Mouse (Mus musculus) ES-CJ7 (cell line): ENCODE data around the gene Plin3.
"Not testable (repeated sequence)": the region's sequence is repeated elsewhere in the genome, so short reads cannot be mapped to it uniquely, and the experiment has no call there.

Experiments
- DNase-seq: peaks from one replicate; pipeline ENCODE4 v3.0.0; 2011; ENCODE audit warnings: low read depth, low spot score

Gene Plin3

DNA sequence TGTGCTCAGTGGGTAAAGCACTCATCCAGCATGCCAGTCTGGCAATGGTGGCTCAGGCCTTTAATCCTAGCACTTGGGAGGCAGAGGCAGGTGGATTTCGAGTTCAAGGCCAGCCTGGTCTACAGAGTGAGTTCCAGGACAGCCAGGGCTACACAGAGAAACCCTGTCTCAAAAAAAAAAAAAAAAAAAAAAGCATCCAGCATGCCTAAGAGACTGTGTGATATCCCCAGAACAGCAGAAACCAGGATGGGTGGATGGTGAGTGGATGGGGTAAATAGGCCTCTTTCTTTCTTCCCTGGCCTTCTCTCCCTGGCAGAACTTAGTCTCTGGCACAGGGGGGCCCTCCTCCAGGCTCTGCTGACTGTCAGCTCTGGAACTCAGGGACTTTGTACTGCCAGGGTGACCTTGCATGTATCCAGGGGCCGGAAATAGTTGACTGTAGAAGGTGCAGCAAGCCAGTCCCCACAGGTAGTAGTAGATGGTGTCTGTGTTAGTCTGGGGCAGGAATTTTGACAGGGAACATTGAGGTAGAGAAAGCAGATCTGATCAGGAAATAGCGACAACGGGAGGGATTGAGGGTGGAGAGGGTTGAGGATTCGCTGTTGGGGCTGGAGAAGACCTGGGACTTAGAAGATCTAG is 16.7 kb downstream of the Plin3 start:
- DNase-seq: no peak

DNA sequence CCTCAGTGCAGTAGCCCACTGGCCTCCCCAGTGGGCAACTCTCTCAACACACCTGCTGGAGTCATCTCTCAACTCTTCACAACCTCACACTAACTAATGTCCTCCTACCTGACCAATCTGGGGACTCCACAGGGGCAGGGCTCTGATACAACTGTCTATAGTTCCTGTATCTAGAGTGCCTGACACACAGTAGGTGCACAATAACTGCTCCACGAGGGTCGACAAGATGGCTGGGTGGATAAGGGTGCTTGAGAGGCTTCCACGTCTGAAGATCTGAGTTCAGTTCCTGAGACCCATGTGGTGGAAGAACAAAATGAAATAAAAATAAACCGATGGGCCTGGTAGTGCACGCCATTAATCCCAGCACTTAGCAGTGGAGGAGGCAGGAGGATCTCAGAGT is 18.7 kb downstream of the Plin3 start:
- no peak for DNase-seq

DNA sequence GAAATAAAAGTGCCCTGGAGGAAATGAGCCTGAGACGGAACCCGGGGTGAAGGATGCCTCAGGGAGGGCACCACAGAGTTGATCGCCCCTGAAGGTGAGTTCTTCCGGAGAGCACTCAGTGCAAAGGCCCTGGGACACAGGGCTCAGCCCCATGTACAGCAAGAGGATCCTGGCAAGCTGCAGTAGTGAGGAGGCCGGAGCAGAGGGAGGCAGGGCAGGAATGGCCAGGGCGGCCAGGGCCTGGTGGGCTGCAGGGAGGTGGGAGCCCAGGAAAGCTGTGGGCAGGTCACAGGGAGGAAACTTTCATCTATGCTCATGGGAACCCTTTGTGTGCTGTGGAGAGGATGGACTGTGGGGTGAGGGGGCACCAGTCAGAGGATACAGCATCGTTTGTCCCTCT is 19.2 kb downstream of the Plin3 start:
- no peak for DNase-seq

DNA sequence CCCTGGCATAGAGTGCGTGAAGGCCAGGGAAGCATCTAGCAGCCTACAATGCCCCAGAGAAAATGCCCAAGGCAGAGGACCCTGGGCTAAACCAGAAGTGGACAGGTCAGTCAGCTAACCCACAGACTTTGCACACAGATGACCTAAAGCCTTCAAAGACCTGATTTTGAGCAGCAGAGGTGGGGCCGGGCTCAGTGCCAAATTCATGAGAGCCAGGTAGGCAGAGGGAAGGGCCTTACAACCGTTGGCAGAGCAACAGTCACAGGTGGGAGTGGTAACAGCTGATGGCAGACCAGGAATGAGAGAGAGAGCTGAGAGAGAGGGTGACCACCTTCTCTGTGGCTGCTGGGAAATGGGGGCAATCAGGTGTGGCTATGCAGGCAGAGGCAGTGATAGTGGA is 20.0 kb downstream of the Plin3 start:
- no peak for DNase-seq

DNA sequence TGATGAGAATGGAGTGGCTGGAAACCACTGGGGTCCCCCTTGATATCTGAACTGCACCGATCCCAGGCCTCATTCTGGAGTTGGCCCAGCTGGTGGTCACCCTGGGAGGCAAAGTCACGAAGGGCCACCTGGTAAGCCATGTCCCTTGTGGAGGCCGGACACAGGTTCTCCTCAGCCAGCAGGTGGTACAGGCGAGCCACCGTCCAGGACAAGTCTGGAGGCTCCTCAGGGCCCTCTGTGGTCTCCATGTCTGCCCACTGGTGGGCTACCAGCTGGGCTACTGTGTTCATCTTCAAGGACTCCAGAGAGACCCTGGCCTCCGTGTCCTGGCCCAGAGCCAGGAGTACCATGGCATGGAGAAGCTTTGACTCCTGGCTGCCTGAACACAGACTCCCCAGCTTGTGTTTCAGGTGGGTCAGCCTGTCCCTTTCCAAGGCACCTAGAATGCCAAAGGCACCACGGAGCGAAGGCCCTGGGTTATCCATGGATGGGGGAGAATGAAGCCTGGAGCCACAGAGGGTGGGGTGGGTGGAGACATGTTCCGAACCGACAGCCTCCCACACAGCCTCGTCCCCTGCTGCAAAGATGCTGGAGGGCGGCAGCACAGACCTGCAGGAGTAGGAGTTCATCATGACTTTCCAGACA is 20.9 kb downstream of the Plin3 start:
- DNase-seq: no peak

DNA sequence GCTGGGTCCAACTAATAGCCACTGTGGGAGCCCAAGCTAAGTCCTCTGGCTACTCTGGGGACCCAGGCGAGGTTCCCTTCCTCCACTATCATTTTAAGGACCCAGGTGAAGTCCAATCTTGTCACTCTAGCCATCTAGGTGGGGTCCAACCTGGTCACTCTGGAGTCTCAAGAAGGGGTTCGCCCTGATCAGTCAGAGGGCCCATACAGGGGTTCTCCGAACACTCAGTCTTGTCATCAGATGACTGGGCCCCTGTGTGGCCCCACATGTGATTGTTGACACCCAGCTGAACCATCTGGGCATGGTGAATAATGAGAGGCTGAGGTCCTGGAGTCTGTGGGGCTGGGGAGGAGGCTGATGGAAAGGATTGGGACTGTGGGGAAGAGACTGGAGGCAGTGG is 22.9 kb downstream of the Plin3 start:
- no peak for DNase-seq

DNA sequence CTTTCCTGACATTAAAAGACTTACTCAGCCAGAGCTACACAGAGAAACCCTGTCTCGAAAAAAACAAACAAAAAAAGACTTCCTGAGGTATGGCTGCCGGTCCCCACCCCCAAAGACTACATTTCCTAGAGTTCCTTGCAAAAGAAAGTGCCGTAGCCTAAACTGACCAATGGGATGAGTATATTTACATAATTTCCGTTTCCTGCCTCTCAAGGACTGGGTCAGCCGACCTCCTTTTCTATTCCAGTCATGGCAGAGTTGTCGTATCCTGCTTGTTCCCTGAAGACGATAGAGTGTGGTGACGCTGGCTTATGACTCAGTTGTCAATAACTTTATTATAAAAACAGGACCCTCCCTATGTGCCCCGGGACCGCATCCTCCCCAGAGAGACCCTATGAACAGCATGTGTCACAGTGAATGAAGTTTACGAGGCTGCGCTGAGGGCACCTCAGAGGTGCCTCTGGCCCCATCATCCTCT is 23.5 kb downstream of the Plin3 start:
- DNase-seq: peak; percentile 82

DNA sequence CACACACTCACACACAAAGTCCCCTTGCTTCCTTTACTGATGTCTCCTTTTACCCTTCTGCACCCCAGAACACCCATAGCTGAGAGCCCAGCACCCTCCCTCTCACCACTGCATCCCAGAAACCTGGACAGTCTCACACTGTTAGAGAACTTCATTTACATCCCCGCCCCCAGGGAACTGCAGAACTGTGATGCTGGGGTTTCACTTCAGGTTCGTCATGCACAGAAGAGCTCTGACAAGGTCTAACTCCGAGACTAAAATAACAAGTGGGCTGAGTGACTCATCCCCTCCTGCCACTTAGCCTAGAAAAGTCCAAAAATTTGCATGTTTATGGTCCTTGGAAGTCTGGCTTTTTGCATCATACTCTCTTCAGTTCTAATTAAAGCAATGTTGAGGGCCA is 26.4 kb downstream of the Plin3 start:
- DNase-seq: no peak

DNA sequence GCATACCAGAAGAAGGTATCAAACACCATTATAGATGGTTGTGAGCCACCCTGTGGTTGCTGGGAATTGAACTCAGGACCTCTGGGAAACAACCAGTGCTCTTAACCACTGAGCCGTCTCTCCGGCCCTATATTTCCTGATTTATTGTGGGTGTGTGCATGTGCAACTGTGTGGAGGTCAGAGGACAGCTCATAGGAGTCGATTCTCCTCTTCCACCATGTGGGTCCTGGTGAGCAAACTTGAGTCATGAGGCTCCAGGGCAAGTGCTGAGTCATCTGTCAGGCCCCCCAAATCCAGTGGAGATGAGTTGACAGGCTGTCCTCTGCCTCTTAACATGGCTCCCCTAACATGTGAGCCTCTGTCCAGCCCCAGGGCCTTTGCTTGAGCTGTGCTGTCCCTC is 26.8 kb downstream of the Plin3 start:
- DNase-seq: no peak

DNA sequence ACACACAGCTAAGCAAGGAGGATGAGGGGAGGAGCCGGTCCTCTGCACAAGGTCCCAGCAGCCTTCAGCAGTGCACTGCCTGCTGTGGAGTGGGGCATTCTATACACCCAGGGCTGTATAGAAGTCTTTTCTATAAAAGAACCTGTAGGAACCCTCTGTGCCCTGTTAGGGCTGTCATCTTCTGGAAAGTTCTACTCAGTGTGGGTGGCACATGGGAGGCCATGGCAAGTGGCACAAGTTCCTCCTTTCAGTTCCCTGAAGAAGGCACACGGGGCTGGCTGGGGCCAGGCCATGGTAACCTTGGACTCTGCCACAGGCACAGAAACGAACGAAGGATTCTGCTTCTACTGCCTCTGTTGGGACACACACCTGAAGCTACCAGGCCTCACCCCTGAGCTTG is 27.7 kb downstream of the Plin3 start:
- DNase-seq: no peak

DNA sequence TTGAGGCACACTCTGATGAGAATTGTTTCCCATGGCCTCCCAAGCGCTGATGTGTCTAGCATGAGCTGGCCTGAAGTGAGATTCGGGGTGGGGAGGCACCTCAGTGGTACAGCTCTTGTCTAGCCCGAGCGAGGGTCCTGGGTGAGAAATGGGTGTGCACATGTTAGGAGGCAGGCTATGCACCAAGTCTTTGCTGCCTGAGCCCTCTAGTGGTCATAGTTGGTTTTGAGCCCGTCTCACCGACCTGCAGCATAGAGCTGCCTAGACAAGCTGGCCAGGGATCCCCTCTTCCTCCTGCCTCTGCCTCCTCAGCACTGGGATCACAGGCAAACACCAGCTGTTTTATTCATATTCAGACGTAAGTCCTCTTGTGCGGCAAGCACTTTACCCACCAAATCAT is 28.7 kb downstream of the Plin3 start:
- peak; percentile 94 for DNase-seq

DNA sequence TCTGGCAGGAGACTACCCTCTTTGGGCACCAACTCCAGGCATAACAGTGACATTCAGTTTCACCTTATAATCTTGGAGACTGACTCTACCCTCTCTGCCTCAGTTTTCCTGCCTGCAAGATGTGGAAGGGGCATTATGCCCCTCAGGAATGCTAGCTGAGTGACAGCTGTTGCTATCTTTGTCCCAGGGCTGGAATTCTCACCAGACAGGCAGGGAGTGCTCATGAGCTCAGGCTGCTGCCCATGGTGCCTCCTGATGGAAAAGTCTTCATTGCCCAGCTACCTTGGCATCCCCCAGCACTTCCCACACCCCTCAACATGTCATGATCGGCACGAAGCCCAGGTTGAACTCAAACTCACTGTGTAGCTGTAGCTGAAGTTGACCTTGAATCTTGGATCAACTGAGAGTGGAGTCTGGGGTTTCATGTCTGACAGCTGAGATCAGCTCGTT is 30.0 kb downstream of the Plin3 start:
- DNase-seq: no peak

DNA sequence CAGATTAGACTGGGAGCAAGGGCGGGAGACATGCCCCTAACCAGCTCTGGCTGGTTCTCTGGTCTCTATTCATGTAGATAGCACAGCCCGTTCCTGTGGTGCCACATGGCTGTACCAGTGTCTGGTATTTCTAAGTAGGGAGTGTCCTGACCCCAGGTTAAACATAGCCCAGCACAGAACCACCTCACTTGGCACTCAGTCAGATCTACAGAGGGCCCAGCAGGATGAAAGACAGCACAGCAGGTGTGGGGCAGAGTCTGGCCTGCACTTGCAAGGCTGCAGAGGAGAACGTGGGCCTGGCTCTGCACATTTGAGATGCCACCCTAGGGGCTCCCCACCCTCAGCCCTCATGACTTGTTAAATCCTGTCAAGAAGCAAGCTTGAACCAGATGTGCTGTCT is 31.5 kb downstream of the Plin3 start:
- DNase-seq: peak; percentile 47

DNA sequence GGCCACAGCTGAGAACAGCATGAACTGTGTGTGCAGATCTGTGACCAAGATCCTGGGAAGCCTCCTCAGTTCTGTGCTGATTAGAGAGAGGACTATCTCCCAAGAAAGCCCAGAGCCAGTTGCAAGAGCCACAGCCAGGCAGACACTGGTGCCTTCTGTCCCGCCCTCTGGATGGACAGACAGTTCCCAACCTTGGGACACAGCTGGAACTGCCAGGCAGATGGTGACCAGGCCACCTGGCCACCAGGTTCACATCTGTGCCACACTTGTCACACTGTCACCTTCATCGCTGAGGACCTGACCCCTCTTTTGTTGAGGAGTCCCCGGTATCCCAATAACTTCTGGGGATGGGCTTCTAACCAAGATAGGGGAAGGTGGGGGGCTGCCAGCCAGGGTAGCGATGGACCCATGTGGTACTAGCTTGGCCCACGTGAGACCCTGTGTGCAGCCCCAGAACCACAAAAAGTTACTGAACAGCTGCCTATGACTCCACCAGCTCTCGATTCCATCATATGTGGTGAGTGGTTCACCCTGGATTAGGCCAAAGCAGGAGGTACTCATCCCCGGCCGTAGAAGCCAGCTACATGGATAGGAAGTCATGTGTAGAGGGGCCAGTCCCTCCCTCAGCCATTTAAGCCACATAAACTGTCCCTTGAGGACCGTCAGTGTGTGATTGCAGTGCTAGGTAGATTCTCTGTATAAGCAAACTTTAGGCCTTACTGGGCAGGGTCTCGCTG is 33.2 kb downstream of the Plin3 start:
- DNase-seq: no peak

DNA sequence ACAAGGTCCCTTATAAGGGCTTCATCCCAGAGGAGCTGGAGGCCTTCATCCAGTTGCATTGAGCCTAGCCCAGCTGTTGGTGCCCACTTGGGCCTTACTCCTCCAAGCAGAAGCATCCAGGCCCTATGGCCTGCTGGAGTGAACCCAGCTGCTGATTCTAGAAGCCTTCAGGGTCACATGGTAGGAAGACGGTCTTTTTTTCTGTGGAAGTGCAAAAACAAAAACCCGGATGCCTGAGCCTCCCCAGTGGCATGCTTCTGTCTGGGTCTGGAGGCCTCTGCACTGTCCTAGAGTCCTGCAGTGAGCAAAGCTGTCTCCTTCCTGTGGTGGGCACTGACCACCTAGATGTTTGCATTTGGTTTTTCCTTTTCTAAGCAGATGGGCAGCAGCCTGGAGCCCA is 33.9 kb downstream of the Plin3 start:
- not testable (repeated sequence) for DNase-seq

DNA sequence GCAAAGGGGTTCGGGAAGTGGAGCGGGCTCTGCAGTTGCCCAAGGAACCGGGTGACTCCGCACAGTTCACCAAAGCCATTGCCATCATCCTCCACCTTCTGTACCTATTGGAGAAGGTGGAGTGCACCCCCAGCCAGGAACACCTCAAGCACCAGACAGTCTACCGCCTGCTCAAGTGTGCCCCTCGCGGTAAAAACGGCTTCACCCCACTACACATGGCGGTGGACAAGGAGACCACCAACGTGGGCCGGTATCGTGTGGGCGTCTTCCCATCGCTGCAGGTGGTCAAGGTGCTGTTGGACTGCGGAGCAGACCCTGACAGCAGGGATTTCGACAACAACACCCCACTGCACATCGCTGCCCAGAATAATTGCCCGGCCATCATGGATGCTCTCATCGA is 34.4 kb downstream of the Plin3 start:
- DNase-seq: not testable (repeated sequence)

DNA sequence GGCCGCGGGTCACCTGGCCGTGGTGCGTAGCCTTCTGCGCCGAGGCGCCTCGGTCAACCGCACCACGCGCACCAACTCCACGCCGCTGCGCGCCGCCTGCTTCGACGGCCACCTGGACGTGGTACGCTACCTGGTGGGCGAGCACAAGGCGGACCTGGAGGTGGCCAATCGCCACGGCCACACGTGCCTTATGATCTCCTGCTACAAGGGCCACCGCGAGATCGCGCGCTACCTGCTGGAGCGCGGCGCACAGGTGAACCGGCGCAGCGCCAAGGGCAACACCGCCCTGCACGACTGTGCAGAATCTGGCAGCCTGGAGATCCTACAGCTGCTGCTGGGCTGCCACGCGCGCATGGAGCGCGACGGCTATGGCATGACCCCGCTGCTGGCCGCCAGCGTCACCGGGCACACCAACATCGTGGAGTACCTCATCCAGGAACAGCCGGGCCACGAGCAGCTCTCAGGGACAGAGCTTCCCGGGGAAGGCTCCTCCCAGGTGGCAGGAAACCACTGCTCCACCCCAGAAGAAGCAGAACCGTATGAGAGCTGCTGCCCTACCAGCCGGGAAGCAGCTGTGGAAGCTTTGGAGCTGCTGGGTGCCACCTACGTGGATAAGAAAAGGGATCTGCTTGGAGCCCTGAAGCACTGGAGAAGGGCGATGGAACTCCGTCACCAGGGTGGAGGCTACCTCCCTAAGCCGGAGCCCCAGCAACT is 35.3 kb downstream of the Plin3 start:
- DNase-seq: no peak

DNA sequence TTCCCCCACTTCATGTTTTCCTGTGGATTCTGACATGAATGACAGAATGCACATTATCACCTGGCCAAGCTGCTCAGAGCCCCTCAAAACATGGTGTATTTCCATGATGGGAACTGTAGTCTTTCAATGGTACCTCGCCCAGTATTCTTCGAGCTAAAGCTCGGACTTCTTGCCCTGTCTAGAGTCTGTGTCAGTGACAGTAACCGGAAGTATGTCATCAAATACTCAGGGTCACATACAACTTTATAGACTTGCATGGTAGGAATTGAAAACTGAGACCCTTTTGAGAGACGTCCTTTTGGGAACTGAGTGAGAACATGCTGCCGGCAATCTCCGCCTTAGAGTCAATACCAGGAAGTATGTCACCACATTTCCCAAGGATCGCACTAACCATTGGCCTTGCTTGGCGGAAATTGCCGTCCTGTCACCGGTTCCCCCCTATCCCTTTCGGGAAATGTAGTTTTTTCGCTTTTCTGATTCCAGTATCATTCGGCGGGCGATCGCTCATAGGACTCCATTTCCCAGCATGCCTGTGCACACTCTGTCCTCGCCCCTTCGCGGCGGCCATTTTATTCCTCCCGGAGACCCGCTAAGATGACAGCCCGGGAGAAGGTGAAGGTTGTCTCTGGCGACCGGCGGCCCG is 36.3 kb downstream of the Plin3 start, which contains the start of gene Fem1a:
Gene Fem1a (plus strand): TSS at position 572 of the 643 bp plus-strand sequence.
- DNase-seq: peak; percentile 99

DNA sequence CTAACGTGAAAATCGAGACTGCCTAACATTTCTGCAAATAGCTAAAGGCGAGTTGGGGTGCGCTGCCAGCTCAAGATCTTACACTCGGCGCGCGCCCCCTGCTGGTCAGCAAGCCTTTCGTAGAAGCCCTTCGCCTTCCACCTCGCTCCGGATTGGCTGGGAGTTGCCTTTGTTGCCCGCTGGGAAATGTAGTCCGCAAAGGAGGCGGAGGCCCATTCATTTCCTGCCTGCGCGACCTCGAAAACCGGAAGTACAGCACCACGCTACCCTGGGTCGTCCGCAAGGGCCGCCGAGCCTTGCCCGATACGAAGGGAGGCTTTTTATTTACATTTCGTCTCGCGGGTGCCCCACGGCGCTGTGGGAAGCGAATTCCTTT is 36.8 kb downstream of the Plin3 start:
- peak; percentile 99 for DNase-seq

DNA sequence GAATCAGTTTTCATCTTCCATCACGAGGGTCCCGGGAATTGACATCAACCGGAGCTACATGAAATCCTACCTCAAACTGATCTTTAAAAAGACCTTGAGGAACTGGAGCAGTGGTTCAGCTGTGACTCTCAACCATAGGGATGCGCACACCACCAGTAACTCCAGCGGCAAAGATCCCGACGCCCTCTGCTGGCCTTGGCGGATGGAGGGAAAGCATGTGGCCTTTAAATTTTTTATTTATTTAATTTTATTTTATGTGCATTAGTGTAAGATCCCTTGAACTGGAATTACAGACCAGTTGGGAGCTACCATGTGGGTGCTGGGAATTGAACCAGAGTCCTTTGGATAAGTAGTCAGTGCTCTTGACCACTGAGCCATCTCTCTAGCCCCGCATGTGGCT is 37.2 kb downstream of the Plin3 start:
- DNase-seq: no peak

DNA sequence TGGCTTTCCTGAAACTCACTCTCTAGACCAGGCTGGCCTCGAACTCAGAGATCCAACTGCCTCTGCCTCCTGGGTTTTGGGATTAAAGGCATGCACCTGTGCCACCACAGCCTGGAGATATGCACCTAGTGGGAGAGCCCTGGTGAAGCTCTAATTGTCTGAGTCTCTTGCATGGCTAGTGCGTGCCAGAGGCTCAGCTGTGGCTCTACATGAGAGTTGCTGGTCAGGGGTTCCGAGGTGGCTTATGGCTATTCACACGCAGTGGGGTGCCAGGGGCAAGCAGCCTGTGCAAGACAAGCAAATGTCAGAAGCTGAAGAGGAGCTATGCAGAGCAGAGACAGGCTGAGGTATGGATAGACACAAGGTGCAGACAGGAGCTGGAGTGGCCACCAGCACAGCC is 38.0 kb downstream of the Plin3 start:
- DNase-seq: no peak
